Mouse (Mus musculus) heart, embryonic 11.5 days (tissue): ENCODE results near the gene Neurl4. TPM values are rescaled to one million over a fixed set of nuclear protein-coding genes. Genes with fewer than 3 reads are reported as not detected.
"Not testable (repeated sequence)": the region's sequence is repeated elsewhere in the genome, so short reads cannot be mapped to it uniquely, and the experiment has no call there.

Experiments used
- ATAC-seq: fragments of 200-750 bp; cut with Nextera tagmentation; replicated peaks from 2 replicates; pipeline ENCODE4 v1.8.0; 2017; ENCODE audit warnings: moderate library complexity; ENCODE audit not compliant: insufficient number of reproducible peaks, low FRiP score, low TSS enrichment
- H3K27ac ChIP-seq: fragments of 300-500 bp; sonication (generic); 2 replicates; pipeline ENCODE4 v1.5.1; 2014; ENCODE audit warnings: mild to moderate bottlenecking, low read depth, low read length
- H3K27me3 ChIP-seq: fragments of 300-500 bp; sonication (generic); 2 replicates; pipeline ENCODE4 v1.6.1; 2014; ENCODE audit warnings: mild to moderate bottlenecking, low read length, mixed read lengths; ENCODE audit not compliant: control insufficient read depth, insufficient read depth
- H3K36me3 ChIP-seq: fragments of 300-500 bp; sonication (generic); 2 replicates; pipeline ENCODE4 v1.6.1; 2014; ENCODE audit warnings: mild to moderate bottlenecking, low read length, moderate library complexity, mixed read lengths; ENCODE audit not compliant: control insufficient read depth, insufficient read depth
- H3K4me1 ChIP-seq: fragments of 300-500 bp; sonication (generic); 2 replicates; pipeline ENCODE4 v1.6.1; 2014; ENCODE audit warnings: low read length; ENCODE audit not compliant: control insufficient read depth, insufficient read depth
- H3K4me2 ChIP-seq: fragments of 300-500 bp; sonication (generic); 2 replicates; pipeline ENCODE4 v1.6.1; 2014; ENCODE audit warnings: mild to moderate bottlenecking, moderate library complexity
- H3K4me3 ChIP-seq: fragments of 300-500 bp; sonication (generic); 2 replicates; pipeline ENCODE4 v1.5.1; 2014; ENCODE audit warnings: low read depth, low read length
- H3K9ac ChIP-seq: fragments of 300-500 bp; sonication (generic); 2 replicates; pipeline ENCODE4 v1.6.1; 2014; ENCODE audit warnings: mild to moderate bottlenecking, low read depth, low read length, moderate library complexity
- H3K9me3 ChIP-seq: fragments of 300-500 bp; sonication (generic); replicated peaks from 2 replicates; pipeline ENCODE4 v1.6.1; 2016; ENCODE audit warnings: low read length; ENCODE audit not compliant: control insufficient read depth
- WGBS: fragments of 180-500 bp; shearing (Covaris S2); extraction: QIAGEN DNeasy Blood & Tissue Kit; methylation state at CpG from one replicate; pipeline ENCODE4 v1.1.7; 2014; ENCODE audit not compliant: insufficient replicate concordance; 5-methylcytosine and 5-hydroxymethylcytosine counted together
- polyA plus RNA-seq: library from polyadenylated mRNA; unstranded; fragments of >200 nt; fragmentation: Nextera tagmentation; extraction: Ambion mirVana; gene quantifications from 2 replicates; pipeline ENCODE4 v1.2.1, GENCODE M21; 2014

Gene Neurl4
- polyA plus RNA-seq, 1 experiment from 2014 or later: 9.3 TPM

- Histone ChIP-seq H3K9ac (no peak overlapping the region), H3K4me2 (no peak overlapping the region), H3K36me3 (no peaks in the 10 kb centered on the region), H3K27me3 (no peaks in the 10 kb centered on the region), H3K9me3 (no peaks in the 10 kb centered on the region), H3K4me3 (no peak overlapping the region), H3K27ac (no peak overlapping the region), H3K4me1 (peaks cover under 1% of the 10 kb centered on the region; the same call in 1 of the 2 replicates)
- ATAC-seq: no peak
- WGBS: 89% methylated on average over 2 of the region's 2 CpGs
Observed at GRCm38 (mm10) chr11:69927501-69927900, 26.6 kb downstream of the Neurl4 start.

DNA sequence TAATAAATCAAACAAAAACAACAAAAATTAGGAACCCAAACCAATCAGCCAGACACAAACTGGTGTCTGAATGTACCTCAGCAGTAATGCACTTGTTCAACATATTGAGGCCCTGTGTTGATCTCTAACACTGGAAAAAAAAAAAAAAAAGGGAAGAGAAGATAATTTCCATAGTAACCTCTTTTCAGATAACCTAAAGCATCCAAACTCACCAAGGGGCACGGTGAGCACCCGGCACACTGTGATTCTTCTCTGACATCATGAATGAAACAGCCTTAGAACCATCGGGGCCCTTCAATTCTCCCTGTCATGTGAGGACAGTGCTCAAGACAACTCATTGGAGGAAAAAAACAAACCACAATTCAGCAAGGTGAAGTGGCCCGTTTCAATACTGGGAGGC is 28.8 kb downstream of the Neurl4 start:
- no peak overlapping the region for H3K27ac ChIP-seq
- no peak overlapping the region for H3K4me3 ChIP-seq
- H3K36me3 ChIP-seq: no peaks in the 10 kb centered on the region
- no peak overlapping the region for H3K9ac ChIP-seq
- peaks cover under 1% of the 10 kb centered on the region; the same call in 1 of the 2 replicates for H3K27me3 ChIP-seq
- no peaks in the 10 kb centered on the region for H3K4me1 ChIP-seq
- ATAC-seq: no peak
- H3K9me3 ChIP-seq: no peaks in the 10 kb centered on the region
- WGBS: 30% methylated on average over 4 of the region's 4 CpGs
- H3K4me2 ChIP-seq: no peak overlapping the region

DNA sequence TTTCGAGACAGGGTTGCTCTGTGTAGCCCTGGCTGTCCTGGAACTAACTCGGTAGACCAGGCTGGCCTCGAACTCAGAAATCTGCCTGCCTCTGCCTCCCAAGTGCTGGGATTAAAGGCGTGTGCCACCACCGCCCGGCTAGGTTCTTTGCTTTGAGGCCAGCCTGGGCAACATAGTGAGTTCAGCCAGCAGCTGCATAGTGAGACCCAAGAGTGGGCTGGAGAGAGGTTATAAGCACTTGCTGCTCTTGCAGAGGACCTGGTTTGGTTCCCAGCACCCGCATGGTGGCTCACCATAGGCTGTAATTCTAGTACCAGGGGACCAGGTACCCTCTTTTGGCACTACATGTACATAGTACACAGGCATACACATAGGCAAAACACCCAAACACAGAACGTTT is 29.3 kb downstream of the Neurl4 start:
- H3K4me2 ChIP-seq, H3K4me3 ChIP-seq, H3K9me3 ChIP-seq, H3K9ac ChIP-seq, ATAC-seq, H3K27me3 ChIP-seq, H3K4me1 ChIP-seq, H3K36me3 ChIP-seq, H3K27ac ChIP-seq: not testable (repeated sequence)
- 85% methylated on average over 8 of the region's 8 CpGs for WGBS

GRCm38 (mm10) chr11:69930967-69931537 is 30.2 kb downstream of the Neurl4 start:
- no peak overlapping the region for H3K4me2 ChIP-seq
- no peaks in the 10 kb centered on the region for H3K36me3 ChIP-seq
- no peak overlapping the region for H3K4me3 ChIP-seq
- no peak overlapping the region for H3K9ac ChIP-seq
- no peaks in the 10 kb centered on the region for H3K9me3 ChIP-seq
- peaks cover 14% of the 10 kb centered on the region for H3K27me3 ChIP-seq
- 51% methylated on average over 3 of the region's 3 CpGs for WGBS
- H3K4me1 ChIP-seq: peaks cover 6% of the 10 kb centered on the region; the same call in 1 of the 2 replicates
- H3K27ac ChIP-seq: no peak overlapping the region
- ATAC-seq: no peak

GRCm38 (mm10) chr11:69931769-69932168 is 30.9 kb downstream of the Neurl4 start:
- Histone ChIP-seq H3K36me3 (no peaks in the 10 kb centered on the region), H3K27me3 (peaks cover 21% of the 10 kb centered on the region), H3K27ac (no peak overlapping the region), H3K4me2 (no peak overlapping the region), H3K4me3 (no peak overlapping the region), H3K4me1 (peaks cover 13% of the 10 kb centered on the region), H3K9ac (no peak overlapping the region), H3K9me3 (no peaks in the 10 kb centered on the region)
- ATAC-seq: no peak
- WGBS: 71% methylated on average over 8 of the region's 8 CpGs

DNA sequence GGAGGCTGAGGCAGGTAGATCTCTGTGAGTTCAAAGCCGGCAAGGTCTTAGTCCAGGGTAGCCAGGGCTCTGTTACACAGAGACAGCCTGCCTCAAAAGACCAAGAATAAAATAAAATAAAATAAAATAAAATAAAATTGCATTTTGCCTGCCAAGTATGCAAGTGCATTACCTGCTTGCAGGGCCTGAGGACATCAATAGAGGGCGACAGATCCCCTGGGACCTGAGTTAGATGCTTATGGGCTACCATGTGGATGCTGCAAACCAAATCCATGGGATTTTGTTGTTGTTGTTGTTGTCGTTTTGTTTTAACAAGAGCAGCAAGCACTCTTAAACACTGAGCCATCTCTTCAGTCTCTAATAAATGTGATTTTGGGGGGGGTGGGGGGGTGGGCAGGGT is 31.4 kb downstream of the Neurl4 start:
- Histone ChIP-seq H3K4me2 (no peak overlapping the region), H3K9ac (no peak overlapping the region), H3K9me3 (no peaks in the 10 kb centered on the region), H3K27me3 (peaks cover 26% of the 10 kb centered on the region), H3K27ac (no peak overlapping the region), H3K36me3 (no peaks in the 10 kb centered on the region), H3K4me3 (no peak overlapping the region), H3K4me1 (peaks cover 16% of the 10 kb centered on the region)
- no peak for ATAC-seq
- 37% methylated on average over 3 of the region's 3 CpGs for WGBS

DNA sequence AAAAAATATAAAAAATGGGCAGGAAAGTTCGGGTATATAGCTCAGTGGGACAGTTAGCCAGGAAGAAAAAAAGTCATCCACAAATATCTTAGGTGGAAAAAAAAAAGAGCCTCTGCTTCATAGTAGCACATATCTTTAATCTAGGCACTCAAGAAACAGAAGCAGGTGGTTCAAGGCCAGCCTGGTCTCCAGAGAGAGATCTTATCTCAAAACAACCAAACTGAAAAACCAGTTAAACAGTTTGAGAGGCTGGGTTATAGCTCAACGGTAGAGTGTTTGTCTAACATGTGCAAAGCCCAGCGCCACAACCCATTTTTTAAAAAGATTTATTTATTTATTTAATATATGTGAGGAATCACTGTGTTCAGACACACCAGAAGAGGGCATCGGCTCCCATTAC is 32.2 kb downstream of the Neurl4 start:
- H3K27me3 ChIP-seq: peaks cover 29% of the 10 kb centered on the region
- no peak overlapping the region for H3K4me3 ChIP-seq
- 66% methylated on average over 4 of the region's 4 CpGs for WGBS
- no peaks in the 10 kb centered on the region for H3K36me3 ChIP-seq
- H3K4me1 ChIP-seq: peaks cover 16% of the 10 kb centered on the region
- no peak for ATAC-seq
- H3K27ac ChIP-seq: no peak overlapping the region
- H3K9ac ChIP-seq: no peak overlapping the region
- H3K9me3 ChIP-seq: no peaks in the 10 kb centered on the region
- H3K4me2 ChIP-seq: no peak overlapping the region

DNA sequence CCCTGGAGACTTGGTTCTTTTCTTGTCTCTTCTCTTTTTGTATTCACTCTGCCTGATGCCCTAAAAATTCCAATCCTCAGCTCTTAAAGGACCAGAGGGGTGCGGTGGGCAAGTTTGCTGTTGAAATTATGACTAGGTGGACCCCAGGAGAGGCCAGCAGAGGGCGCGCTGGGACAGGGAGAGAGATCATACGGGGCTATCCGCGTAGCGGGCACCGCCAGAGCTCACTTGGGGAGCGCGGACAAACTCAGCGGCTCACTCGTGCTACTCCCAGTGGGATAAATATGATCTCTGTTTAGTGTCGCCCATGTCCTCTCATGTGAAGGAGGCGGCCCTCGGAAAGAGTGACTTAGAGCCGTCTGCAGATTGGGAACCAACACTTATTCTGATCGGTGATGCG is 33.3 kb downstream of the Neurl4 start:
- peak overlapping the region; percentile 99 for H3K4me2 ChIP-seq
- peaks cover 16% of the 10 kb centered on the region for H3K4me1 ChIP-seq
- no peak overlapping the region for H3K27ac ChIP-seq
- H3K9me3 ChIP-seq: no peaks in the 10 kb centered on the region
- H3K9ac ChIP-seq: no peak overlapping the region
- WGBS: 1% methylated on average over 18 of the region's 18 CpGs
- peak overlapping the region; percentile 21 for H3K4me3 ChIP-seq
- H3K27me3 ChIP-seq: peaks cover 40% of the 10 kb centered on the region
- no peak for ATAC-seq
- no peaks in the 10 kb centered on the region for H3K36me3 ChIP-seq

DNA sequence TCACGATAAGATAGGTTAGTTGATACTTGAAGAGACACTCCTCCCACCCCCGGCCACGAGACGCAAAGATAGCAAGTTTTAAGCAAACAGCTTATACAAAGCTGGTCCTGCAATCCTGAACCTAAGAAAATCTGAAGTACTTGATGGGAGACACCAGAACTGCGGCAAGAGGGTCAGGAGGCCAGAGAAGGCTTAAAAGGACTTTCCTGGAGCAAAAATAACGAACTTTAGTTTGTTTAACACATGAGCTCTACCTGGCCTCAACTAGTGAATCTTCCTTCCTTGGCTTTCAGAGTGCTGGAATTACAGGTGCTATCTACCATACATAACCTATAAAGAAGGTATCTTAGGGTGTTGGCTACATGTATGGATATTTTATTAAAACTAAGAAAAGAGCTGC is 33.8 kb downstream of the Neurl4 start:
- H3K27ac ChIP-seq: no peak overlapping the region
- no peak overlapping the region; the same call in 1 of the 2 replicates for H3K9ac ChIP-seq
- H3K27me3 ChIP-seq: peaks cover 43% of the 10 kb centered on the region
- peaks cover 16% of the 10 kb centered on the region for H3K4me1 ChIP-seq
- no peak for ATAC-seq
- H3K36me3 ChIP-seq: no peaks in the 10 kb centered on the region
- no peaks in the 10 kb centered on the region for H3K9me3 ChIP-seq
- 22% methylated on average over 6 of the region's 6 CpGs for WGBS
- H3K4me2 ChIP-seq: peak overlapping the region; percentile 99
- peak overlapping the region; percentile 55; the same call in 1 of the 2 replicates for H3K4me3 ChIP-seq
